Mouse (Mus musculus) liver, embryonic 14.5 days (tissue): ENCODE measurements around the gene Ncbp3. TPM values are rescaled to one million over a fixed set of nuclear protein-coding genes. Genes with fewer than 3 reads are reported as not detected.

ENCODE experiments used
- ATAC-seq: fragments of 200-750 bp; cut with Nextera tagmentation; 2 replicates; pipeline ENCODE4 v1.8.0; 2017; ENCODE audit warnings: moderate number of reproducible peaks, mild to moderate bottlenecking, moderate library complexity; ENCODE audit not compliant: insufficient read depth
- DNase-seq, 3 experiments: peaks; one replicate each; pipeline ENCODE4 v3.0.0-alpha.2; 2012 to 2013; ENCODE audit warnings: low read depth in 3 of 3, low spot score in 3 of 3
- H3K27ac ChIP-seq: fragments of 300-500 bp; sonication (generic); 2 replicates; pipeline ENCODE4 v1.5.1; 2014; ENCODE audit warnings: moderate library complexity, mild to moderate bottlenecking, control low read depth, inconsistent platforms
- H3K27me3 ChIP-seq: fragments of 300-500 bp; sonication (generic); 2 replicates; pipeline ENCODE4 v1.6.1; 2014; ENCODE audit warnings: mild to moderate bottlenecking, low read length, moderate library complexity; ENCODE audit not compliant: control insufficient read depth, insufficient read depth
- H3K36me3 ChIP-seq: fragments of 300-500 bp; sonication (generic); replicated peaks from 2 replicates; pipeline ENCODE4 v1.6.1; 2014; ENCODE audit warnings: low read depth; ENCODE audit not compliant: control insufficient read depth, insufficient read depth
- H3K4me1 ChIP-seq, 2 experiments: fragments of 200-500 bp in 1 of 2; fragments of 300-500 bp in 1 of 2; sonication (generic) in 1 of 2; replicated peaks; 2 replicates each; pipeline ENCODE4 v1.6.1; 2012 to 2014; ENCODE audit warnings: antibody characterized with exemption in 1 of 2, inconsistent platforms in 1 of 2, low read length in 1 of 2; ENCODE audit not compliant: control insufficient read depth in 2 of 2, insufficient read depth in 2 of 2
- H3K4me2 ChIP-seq: fragments of 300-500 bp; sonication (generic); 2 replicates; pipeline ENCODE4 v1.6.1; 2014; ENCODE audit warnings: low read depth, mild to moderate bottlenecking, control low read depth, moderate library complexity
- H3K4me3 ChIP-seq, 2 experiments: fragments of 200-500 bp in 1 of 2; fragments of 300-500 bp in 1 of 2; sonication (generic) in 1 of 2; 2 replicates each; pipeline ENCODE4 v1.5.1; 2012 to 2014; ENCODE audit warnings: low read depth in 2 of 2, low read length in 2 of 2, mild to moderate bottlenecking in 2 of 2, control low read depth in 1 of 2, inconsistent platforms in 1 of 2, moderate library complexity in 1 of 2; ENCODE audit not compliant: insufficient read depth in 1 of 2
- H3K9ac ChIP-seq: fragments of 300-500 bp; sonication (generic); replicated peaks from 2 replicates; pipeline ENCODE4 v1.6.1; 2014; ENCODE audit warnings: mild to moderate bottlenecking, control low read depth, moderate library complexity
- H3K9me3 ChIP-seq: fragments of 300-500 bp; sonication (generic); 2 replicates; pipeline ENCODE4 v1.6.1; 2016; ENCODE audit warnings: low read length, mixed read lengths; ENCODE audit not compliant: control insufficient read depth
- CTCF ChIP-seq: IDR thresholded peaks from 2 replicates; pipeline ENCODE4 v1.5.1; 2016; ENCODE audit warnings: antibody characterized with exemption, low read depth, control low read depth
- EP300 ChIP-seq: IDR thresholded peaks from 2 replicates; pipeline ENCODE4 v1.6.1; 2016; ENCODE audit warnings: antibody characterized with exemption, low read depth
- WGBS: fragments of 180-500 bp; shearing (Covaris S2); extraction: QIAGEN DNeasy Blood & Tissue Kit; methylation state at CpG from one replicate; pipeline ENCODE4 v1.1.7; 2014; ENCODE audit not compliant: insufficient replicate concordance; 5-methylcytosine and 5-hydroxymethylcytosine counted together
- polyA plus RNA-seq, 2 experiments: library from polyadenylated mRNA; depleted of rRNA in 1 of 2; stranded (reverse) in 1 of 2; unstranded in 1 of 2; fragments of >200 nt; fragmentation: Nextera tagmentation in 1 of 2; extraction: Ambion mirVana in 1 of 2; gene quantifications; 2 replicates each; pipeline versions ENCODE4 v1.2.1 to v1.2.3; 2012 to 2014

Ncbp3 gene
- polyA plus RNA-seq, 2 experiments = 2.4 to 3.1 TPM

GRCm38 (mm10) chr11:73020953-73021800, 26.4 kb upstream of the Ncbp3 start:
- peaks cover 30% of the 10 kb centered on the region for H3K27me3 ChIP-seq
- 56% methylated on average over 7 of the region's 7 CpGs for WGBS
- no peak for DNase-seq

GRCm38 (mm10) chr11:73023099-73023498, 24.5 kb upstream of the Ncbp3 start:
- no peaks in the 10 kb centered on the region for H3K36me3 ChIP-seq
- WGBS = 70% methylated on average over 9 of the region's 9 CpGs
- ATAC-seq (no peak), DNase-seq (no peak)
- H3K4me1 ChIP-seq = peaks cover 2 to 15% of the 10 kb centered on the region in 2 experiments; a peak in 2 of 4 replicates
- H3K27me3 ChIP-seq = peaks cover 25% of the 10 kb centered on the region
- TF ChIP-seq CTCF (no peak), EP300 (no peak)
- no peak overlapping the region for H3K27ac ChIP-seq
- H3K4me2 ChIP-seq = no peak overlapping the region
- no peak overlapping the region for H3K4me3 ChIP-seq
- no peak overlapping the region for H3K9ac ChIP-seq
- H3K9me3 ChIP-seq = no peaks in the 10 kb centered on the region

More at GRCm38 (mm10) chr11:73020953-73021800, 26.4 kb upstream of the Ncbp3 start:
- no peaks in the 10 kb centered on the region for H3K9me3 ChIP-seq
- no peak overlapping the region for H3K4me2 ChIP-seq
- ATAC-seq = no peak
- H3K27ac ChIP-seq = no peak overlapping the region
- peaks cover 2 to 15% of the 10 kb centered on the region in 2 experiments; a peak in 2 of 4 replicates for H3K4me1 ChIP-seq
- no peaks in the 10 kb centered on the region for H3K36me3 ChIP-seq
- no peak overlapping the region for H3K9ac ChIP-seq
- TF ChIP-seq CTCF (no peak), EP300 (no peak)
- no peak overlapping the region for H3K4me3 ChIP-seq

GRCm38 (mm10) chr11:73023827-73024226, 23.8 kb upstream of the Ncbp3 start:
- ATAC-seq (no peak), DNase-seq (no peak)
- 53% methylated on average over 4 of the region's 4 CpGs for WGBS
- H3K27me3 ChIP-seq = peaks cover 19% of the 10 kb centered on the region
- no peaks in the 10 kb centered on the region for H3K36me3 ChIP-seq
- no peak overlapping the region for H3K4me3 ChIP-seq
- no peak overlapping the region for H3K9ac ChIP-seq
- no peak overlapping the region for H3K4me2 ChIP-seq
- peaks cover 0 to 15% of the 10 kb centered on the region in 2 experiments; a peak in 2 of 4 replicates for H3K4me1 ChIP-seq
- H3K27ac ChIP-seq = no peak overlapping the region
- H3K9me3 ChIP-seq = no peaks in the 10 kb centered on the region
- TF ChIP-seq CTCF = no peak
- TF ChIP-seq EP300 = no peak

- ATAC-seq (peak; percentile 57), DNase-seq (peak in 1 of 3 experiments; percentile 34)
- Histone ChIP-seq H3K4me2 (no peak overlapping the region), H3K27ac (no peak overlapping the region), H3K27me3 (peaks cover 15% of the 10 kb centered on the region), H3K4me1 (peaks cover 0 to 15% of the 10 kb centered on the region in 2 experiments; a peak in 2 of 4 replicates), H3K9me3 (no peaks in the 10 kb centered on the region), H3K36me3 (no peaks in the 10 kb centered on the region), H3K9ac (no peak overlapping the region), H3K4me3 (no peak overlapping the region)
- TF ChIP-seq CTCF (no peak), EP300 (no peak)
- 22% methylated on average over 7 of the region's 7 CpGs for WGBS
Measured at GRCm38 (mm10) chr11:73024236-73024904, 23.2 kb upstream of the Ncbp3 start.

GRCm38 (mm10) chr11:73026961-73027360, 20.6 kb upstream of the Ncbp3 start:
- Histone ChIP-seq H3K9me3 (no peaks in the 10 kb centered on the region), H3K27me3 (no peaks in the 10 kb centered on the region), H3K4me1 (peaks cover 0 to 19% of the 10 kb centered on the region in 2 experiments; a peak in 2 of 4 replicates), H3K36me3 (no peaks in the 10 kb centered on the region), H3K4me2 (no peak overlapping the region), H3K9ac (no peak overlapping the region), H3K27ac (no peak overlapping the region), H3K4me3 (no peak overlapping the region)
- no peak for TF ChIP-seq CTCF
- TF ChIP-seq EP300 = no peak
- ATAC-seq (no peak), DNase-seq (no peak)
- WGBS = 49% methylated on average over 8 of the region's 8 CpGs
